Mouse (Mus musculus) neural tube, embryonic 13.5 days (tissue): ENCODE results near the gene Sox21. TPM values are rescaled to one million over a fixed set of nuclear protein-coding genes. Genes with fewer than 3 reads are reported as not detected.

Experiments used
- ATAC-seq: fragments of 200-750 bp; cut with Nextera tagmentation; 2 replicates; pipeline ENCODE4 v1.8.0; 2017; ENCODE audit warnings: low read depth, mild to moderate bottlenecking, moderate TSS enrichment, moderate library complexity
- H3K27ac ChIP-seq: fragments of 300-500 bp; sonication (generic); replicated peaks from 2 replicates; pipeline ENCODE4 v1.5.1; 2015; ENCODE audit warnings: moderate library complexity, mild to moderate bottlenecking, inconsistent platforms
- H3K27me3 ChIP-seq: fragments of 300-500 bp; sonication (generic); 2 replicates; pipeline ENCODE4 v1.6.1; 2015; ENCODE audit warnings: mild to moderate bottlenecking, inconsistent platforms
- H3K36me3 ChIP-seq: fragments of 300-500 bp; sonication (generic); 2 replicates; pipeline ENCODE4 v1.6.1; 2015; ENCODE audit warnings: mild to moderate bottlenecking, inconsistent platforms
- H3K4me1 ChIP-seq: fragments of 300-500 bp; sonication (generic); replicated peaks from 2 replicates; pipeline ENCODE4 v1.6.1; 2015; ENCODE audit warnings: inconsistent platforms
- H3K4me2 ChIP-seq: fragments of 300-500 bp; sonication (generic); 2 replicates; pipeline ENCODE4 v1.6.1; 2015; ENCODE audit warnings: inconsistent platforms, mild to moderate bottlenecking, moderate library complexity
- H3K4me3 ChIP-seq: fragments of 300-500 bp; sonication (generic); 2 replicates; pipeline ENCODE4 v1.5.1; 2015; ENCODE audit warnings: mild to moderate bottlenecking, inconsistent platforms
- H3K9ac ChIP-seq: fragments of 300-500 bp; sonication (generic); 2 replicates; pipeline ENCODE4 v1.6.1; 2015; ENCODE audit warnings: moderate library complexity, mild to moderate bottlenecking, inconsistent platforms
- H3K9me3 ChIP-seq: fragments of 300-500 bp; sonication (generic); 2 replicates; pipeline ENCODE4 v1.6.1; 2016; ENCODE audit warnings: inconsistent platforms
- WGBS: fragments of 180-500 bp; shearing (Covaris S2); methylation state at CpG from one replicate; pipeline ENCODE4 v1.1.7; 2015; 5-methylcytosine and 5-hydroxymethylcytosine counted together
- polyA plus RNA-seq: library from polyadenylated mRNA; unstranded; fragments of >200 nt; fragmentation: Nextera tagmentation; extraction: Ambion mirVana; gene quantifications from 2 replicates; pipeline ENCODE4 v1.2.1, GENCODE M21; 2015

The Sox21 gene
- polyA plus RNA-seq, 1 experiment from 2014 or later: 6.0 TPM

DNA sequence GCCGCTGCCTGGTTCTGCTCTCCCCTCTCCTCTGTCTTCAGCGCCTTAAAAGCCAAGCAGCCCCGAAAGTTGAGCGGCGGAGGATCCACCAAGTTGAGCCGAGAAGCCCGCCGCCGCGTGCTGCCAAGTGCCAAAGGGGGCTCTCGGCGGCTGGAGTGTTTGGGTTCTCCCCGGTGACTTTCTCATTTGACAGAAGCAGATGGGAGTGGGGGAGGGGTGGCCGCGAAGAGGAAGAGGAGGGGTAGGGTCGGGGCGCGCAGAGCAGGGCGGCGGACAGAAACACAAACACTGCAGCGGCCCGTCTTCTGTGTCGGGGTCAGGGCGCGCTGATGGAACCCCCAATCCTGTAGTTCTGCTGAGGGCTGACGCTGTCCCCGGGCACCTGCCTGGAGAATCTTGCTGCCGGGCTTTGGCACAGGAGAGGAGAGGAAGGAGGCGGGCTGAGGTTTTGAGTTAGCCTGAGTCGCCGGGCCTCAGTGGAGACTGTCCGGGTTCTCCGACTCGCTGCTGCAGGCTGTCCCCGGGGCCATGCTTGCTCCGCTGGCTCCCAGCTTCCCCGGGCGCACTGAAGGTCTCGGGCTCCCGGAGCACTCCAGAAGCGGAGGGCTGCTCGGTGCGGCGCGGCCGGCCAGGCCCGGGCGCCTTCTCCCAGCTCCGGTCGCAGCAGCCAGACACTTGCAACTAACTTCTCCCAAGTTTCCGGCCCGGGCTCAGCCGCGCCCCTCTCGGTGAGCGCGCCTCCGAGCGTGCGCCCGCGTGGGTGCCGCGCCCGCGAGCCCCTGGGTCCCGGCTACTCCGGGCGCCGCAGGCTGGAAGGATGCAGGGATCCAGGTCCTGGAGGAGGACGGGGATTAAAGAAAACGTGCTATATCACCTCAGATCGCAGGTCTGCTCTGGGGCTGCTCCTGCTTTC lies 601 bp downstream of the Sox21 start:
- H3K4me3 ChIP-seq: peak overlapping the region; percentile 56
- peaks cover 87% of the 10 kb centered on the region for H3K27me3 ChIP-seq
- H3K4me1 ChIP-seq: peaks cover 44% of the 10 kb centered on the region
- no peaks in the 10 kb centered on the region for H3K9me3 ChIP-seq
- peak overlapping the region; percentile 80 for H3K9ac ChIP-seq
- no peaks in the 10 kb centered on the region for H3K36me3 ChIP-seq
- H3K4me2 ChIP-seq: peak overlapping the region; percentile 80
- under 1% methylated on average over 69 of the region's 73 CpGs for WGBS
- H3K27ac ChIP-seq: peak overlapping the region; percentile 87
- ATAC-seq: peak; percentile 66

DNA sequence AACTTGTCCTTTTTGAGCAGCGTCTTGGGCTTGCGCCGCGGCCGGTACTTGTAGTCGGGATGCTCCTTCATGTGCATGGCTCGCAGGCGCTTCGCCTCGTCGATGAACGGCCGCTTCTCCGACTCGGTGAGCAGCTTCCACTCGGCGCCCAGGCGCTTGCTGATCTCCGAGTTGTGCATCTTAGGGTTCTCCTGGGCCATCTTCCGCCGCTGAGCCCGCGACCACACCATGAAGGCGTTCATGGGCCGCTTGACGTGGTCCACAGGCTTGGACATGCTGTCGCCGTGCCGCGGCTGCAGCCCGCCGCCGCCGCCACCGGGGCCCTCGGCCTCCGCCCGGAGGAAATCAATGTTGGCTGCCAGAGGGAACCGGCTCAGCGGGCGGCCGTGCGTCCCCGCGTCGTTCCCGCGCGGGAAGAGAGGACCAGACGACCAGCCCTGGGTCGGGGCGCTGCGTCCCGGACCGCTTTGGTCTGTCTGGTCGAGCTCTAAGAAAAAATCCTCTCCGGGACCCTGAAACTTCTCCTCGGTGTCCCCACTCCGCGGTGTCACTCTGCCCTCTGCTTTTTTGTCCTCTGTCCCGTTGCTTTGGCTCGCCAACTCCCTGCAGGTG lies 1.4 kb downstream of the Sox21 start:
- Histone ChIP-seq H3K27me3 (peaks cover 86% of the 10 kb centered on the region), H3K4me2 (peak overlapping the region; percentile 80), H3K4me1 (peaks cover 50% of the 10 kb centered on the region), H3K9ac (peak overlapping the region; percentile 80), H3K27ac (peak overlapping the region; percentile 87), H3K4me3 (peak overlapping the region; percentile 56), H3K9me3 (no peaks in the 10 kb centered on the region), H3K36me3 (no peaks in the 10 kb centered on the region)
- under 1% methylated on average over 62 of the region's 62 CpGs for WGBS
- no peak for ATAC-seq

DNA sequence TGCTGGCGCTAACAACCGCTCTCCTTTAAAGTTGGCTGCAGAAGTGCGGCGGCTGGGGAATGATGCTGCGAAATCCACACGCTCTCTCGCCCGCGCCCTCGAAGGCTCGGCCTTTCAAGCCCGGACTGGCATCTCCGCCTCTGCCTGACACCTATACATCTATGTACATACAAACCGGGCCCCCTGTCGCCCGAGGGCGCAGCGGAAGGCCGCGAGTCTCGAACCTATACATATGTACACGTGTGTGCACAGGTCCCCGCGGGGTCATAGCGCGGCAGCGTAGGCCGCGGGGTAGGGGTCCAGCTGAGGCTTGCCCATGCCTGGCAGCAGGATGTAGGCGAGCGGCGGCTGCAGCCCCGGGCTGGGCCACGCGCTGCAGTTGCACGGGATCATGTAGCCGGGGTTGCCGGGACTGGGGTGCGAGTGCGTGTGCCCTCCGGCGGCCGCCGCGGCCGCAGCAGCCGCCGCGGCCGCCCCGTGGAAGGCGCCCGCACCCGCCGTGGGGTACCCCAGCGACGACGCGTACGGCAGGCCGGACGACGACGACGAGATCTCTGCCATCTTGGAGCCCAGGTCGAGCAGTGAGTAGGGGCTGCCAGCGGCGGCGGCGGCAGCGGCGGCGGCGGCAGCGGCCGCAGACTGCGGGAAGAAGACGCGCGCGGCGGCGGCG lies 2.2 kb downstream of the Sox21 start:
- H3K27ac ChIP-seq: peak overlapping the region; percentile 87
- ATAC-seq: no peak
- H3K4me1 ChIP-seq: peaks cover 57% of the 10 kb centered on the region
- H3K4me2 ChIP-seq: peak overlapping the region; percentile 80
- H3K36me3 ChIP-seq: no peaks in the 10 kb centered on the region
- H3K9ac ChIP-seq: peak overlapping the region; percentile 80
- H3K4me3 ChIP-seq: peak overlapping the region; percentile 56
- H3K27me3 ChIP-seq: peaks cover 86% of the 10 kb centered on the region
- WGBS: under 1% methylated on average over 39 of the region's 84 CpGs
- no peaks in the 10 kb centered on the region for H3K9me3 ChIP-seq

DNA sequence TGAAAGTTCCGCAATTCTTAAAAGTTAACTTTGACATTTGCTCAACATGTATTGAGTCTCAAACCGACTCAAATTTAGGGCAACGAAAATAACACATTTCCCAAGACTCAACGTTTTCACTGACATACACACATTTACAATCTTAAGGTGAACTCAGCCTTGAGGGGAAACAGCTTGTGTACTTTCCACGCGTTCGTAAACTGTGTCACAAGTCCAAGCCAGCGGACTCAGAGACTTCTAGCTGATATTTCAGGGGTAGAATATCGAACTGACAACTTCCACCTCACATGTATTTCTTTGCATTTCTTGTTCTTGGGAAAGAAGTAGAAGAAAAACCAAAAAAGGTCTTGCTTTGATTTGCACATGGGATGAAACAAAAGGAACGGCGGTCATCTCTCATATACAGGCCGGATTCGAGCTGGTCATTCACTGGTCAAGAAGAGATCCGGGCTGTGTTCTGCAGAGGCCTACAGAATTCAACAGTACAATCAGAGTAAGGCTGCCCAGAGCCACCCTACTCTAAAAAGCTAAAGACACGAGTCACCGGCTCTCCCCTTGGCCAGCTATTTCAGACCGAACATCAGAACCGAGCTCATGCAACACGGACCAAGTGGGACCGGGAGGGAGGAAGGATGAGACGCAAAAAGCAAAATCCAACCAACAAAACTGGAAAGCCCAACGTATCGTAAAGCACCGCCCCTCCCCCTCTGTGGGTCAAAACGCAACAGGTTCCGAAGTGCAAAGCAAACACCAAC lies 2.9 kb downstream of the Sox21 start:
- Histone ChIP-seq H3K9ac (peak overlapping the region; percentile 80), H3K4me3 (peak overlapping the region; percentile 56), H3K9me3 (no peaks in the 10 kb centered on the region), H3K4me2 (peak overlapping the region; percentile 80), H3K27me3 (peaks cover 86% of the 10 kb centered on the region), H3K36me3 (no peaks in the 10 kb centered on the region), H3K4me1 (peaks cover 62% of the 10 kb centered on the region), H3K27ac (peak overlapping the region; percentile 87)
- no peak for ATAC-seq
- WGBS: 2% methylated on average over 26 of the region's 26 CpGs

DNA sequence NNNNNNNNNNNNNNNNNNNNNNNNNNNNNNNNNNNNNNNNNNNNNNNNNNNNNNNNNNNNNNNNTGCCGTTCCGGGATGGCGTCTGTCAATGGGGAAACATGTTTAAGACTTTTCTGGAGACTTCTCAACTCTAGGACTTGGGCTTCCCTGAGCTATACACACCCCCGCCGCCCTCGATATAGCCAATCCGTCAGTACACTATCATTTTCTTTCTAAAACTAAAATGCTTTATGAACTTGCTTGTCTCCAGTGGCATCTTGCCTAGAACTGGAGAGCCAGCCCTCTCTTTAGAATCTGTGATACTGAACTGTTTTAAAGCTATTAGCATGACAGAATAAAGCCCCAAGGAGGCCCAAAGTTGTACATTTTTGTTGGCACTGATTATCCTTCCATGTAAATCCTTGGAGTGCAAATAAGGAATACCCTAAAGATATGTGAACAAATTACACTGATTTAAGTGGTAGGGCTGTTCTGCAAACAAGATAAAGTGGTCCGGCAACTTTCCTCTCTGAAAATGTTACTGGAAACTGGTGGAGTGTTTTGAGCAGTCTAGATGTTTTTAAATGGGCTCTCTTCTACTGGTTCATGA lies 4.4 kb downstream of the Sox21 start:
- Histone ChIP-seq H3K4me2 (peak overlapping the region; percentile 50), H3K27me3 (peaks cover 90% of the 10 kb centered on the region), H3K4me1 (peaks cover 77% of the 10 kb centered on the region), H3K9me3 (no peaks in the 10 kb centered on the region), H3K4me3 (peak overlapping the region; percentile 23), H3K9ac (no peak overlapping the region), H3K36me3 (no peaks in the 10 kb centered on the region), H3K27ac (peak overlapping the region; percentile 55)
- 1% methylated on average over 8 of the region's 8 CpGs for WGBS
- no peak for ATAC-seq

DNA sequence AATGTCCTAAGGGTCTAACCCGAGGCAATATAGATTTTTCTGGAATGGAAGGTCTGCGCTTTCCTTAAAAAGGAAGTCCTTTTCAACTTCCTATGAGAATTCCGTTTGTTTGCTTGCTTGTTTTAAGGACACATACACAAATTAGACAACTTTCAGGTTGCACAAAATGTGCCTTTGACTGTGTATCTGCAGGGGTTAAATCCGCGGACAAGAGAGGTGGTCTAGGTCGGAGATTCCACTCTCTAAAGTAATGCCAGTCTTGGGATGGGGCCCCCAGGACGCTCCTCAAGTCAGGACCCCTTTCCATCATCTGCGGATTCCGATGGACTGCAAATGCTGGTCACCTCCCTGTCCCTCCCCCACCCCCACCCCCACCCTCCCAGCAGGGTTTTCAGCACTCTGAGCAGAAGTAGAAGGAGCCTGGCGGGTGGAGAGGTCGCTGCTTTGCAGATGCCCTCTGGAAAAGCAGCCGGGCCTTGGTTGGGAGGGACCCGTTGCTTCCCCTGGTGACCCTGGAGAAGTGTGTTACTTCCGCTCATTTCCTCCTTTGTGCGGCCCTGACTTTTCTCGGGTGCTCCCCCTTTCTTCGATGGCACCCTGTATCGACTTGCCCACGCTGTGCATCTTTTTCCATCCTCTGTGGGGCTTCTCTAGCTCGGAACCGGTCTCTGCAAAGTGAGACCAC lies 10.2 kb downstream of the Sox21 start:
- peaks cover 63% of the 10 kb centered on the region for H3K4me1 ChIP-seq
- H3K9ac ChIP-seq: no peak overlapping the region
- ATAC-seq: no peak
- peaks cover 92% of the 10 kb centered on the region for H3K27me3 ChIP-seq
- H3K4me3 ChIP-seq: no peak overlapping the region
- H3K9me3 ChIP-seq: no peaks in the 10 kb centered on the region
- no peaks in the 10 kb centered on the region for H3K36me3 ChIP-seq
- WGBS: under 1% methylated on average over 21 of the region's 21 CpGs
- H3K27ac ChIP-seq: peak overlapping the region; percentile 7; the same call in 1 of the 2 replicates
- peak overlapping the region; percentile 40 for H3K4me2 ChIP-seq

DNA sequence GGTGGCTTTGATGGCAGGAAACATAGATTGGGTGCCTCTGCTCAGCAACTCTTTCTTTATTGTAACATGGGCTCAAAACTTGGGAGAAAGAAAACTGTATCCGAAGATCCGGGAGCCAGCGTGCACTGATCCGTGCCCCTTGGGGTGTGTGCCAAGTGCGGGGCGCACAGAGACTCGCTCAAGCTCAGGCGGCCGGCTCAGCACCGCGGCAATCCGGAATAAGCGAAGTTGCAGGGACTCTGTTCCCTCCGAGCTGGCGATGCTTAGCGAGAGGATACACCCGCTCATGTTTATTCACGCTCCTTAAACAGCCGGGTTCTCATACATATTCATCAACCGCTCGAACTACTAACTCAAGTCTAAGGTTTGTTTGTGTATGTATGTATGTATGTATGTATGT lies 10.9 kb downstream of the Sox21 start:
- Histone ChIP-seq H3K9me3 (no peaks in the 10 kb centered on the region; the same call in 1 of the 2 replicates), H3K4me3 (peak overlapping the region; percentile 6; the same call in 1 of the 2 replicates), H3K27ac (no peak overlapping the region), H3K4me1 (peaks cover 56% of the 10 kb centered on the region), H3K36me3 (no peaks in the 10 kb centered on the region), H3K4me2 (peak overlapping the region; percentile 40), H3K9ac (no peak overlapping the region), H3K27me3 (peaks cover 85% of the 10 kb centered on the region)
- under 1% methylated on average over 21 of the region's 21 CpGs for WGBS
- peak; percentile 38; the same call in 1 of the 2 replicates for ATAC-seq

DNA sequence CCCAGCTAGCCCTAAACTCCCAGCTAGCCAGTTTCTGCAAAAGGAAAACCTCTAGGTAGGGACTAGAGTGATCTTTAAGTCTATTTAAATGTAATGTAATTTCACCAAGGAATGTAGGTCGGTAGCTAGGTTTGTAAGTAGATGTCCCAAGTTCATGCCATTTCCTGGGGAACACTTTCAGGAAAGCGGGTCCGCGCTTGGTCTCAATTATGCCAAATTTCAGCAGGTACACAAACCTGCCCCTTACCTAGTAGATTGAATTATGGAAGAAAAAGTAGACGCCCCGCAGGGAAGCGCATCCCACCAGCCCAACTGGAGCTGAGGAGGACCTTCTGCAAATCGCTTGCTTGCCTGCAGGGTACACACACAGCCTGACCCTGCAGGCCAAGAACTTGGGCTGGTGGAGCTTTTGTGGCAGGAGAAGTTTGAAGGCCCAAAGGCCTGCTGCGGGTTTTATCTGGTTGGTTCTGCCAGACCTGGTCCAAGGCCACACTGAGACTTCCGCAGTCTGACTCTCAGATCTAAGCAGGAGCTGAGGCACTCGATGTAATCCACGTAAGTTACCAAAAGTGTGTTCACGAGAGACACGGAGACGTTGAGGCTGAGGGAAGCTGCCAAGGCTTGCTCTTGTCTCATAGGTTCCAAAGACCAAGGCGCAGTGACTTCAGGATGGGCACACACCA lies 11.6 kb downstream of the Sox21 start:
- WGBS: 24% methylated on average over 16 of the region's 16 CpGs
- H3K36me3 ChIP-seq: no peaks in the 10 kb centered on the region
- H3K27me3 ChIP-seq: peaks cover 82% of the 10 kb centered on the region
- H3K4me1 ChIP-seq: peaks cover 50% of the 10 kb centered on the region
- no peak overlapping the region for H3K9ac ChIP-seq
- H3K4me3 ChIP-seq: no peak overlapping the region
- H3K4me2 ChIP-seq: peak overlapping the region; percentile 40
- no peak for ATAC-seq
- H3K9me3 ChIP-seq: no peaks in the 10 kb centered on the region; the same call in 1 of the 2 replicates
- no peak overlapping the region for H3K27ac ChIP-seq

DNA sequence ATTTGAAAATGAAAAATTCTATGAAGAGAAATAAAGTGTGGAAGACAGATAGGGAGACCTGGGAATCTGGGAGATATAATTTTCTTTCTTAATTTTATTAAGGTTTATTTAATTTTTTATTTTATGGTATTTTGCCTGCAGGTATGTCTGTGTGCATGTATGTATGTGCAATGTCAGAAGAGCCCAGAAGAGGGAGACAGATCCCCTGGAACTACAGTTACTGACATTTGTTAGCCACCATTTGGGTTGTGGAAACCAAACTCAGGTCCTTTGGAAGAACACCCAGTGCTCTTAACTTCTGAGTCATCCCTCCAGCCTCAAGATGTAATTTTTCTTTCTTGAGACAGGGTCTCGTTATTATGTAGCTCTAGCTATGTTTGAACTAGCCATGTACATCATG lies 15.9 kb downstream of the Sox21 start:
- peaks cover 56% of the 10 kb centered on the region for H3K27me3 ChIP-seq
- peaks cover 10% of the 10 kb centered on the region for H3K4me1 ChIP-seq
- H3K9me3 ChIP-seq: no peaks in the 10 kb centered on the region; the same call in 1 of the 2 replicates
- no peaks in the 10 kb centered on the region for H3K36me3 ChIP-seq
- H3K27ac ChIP-seq: no peak overlapping the region
- no peak overlapping the region for H3K4me3 ChIP-seq
- H3K9ac ChIP-seq: no peak overlapping the region
- 84% methylated on average over 1 of the region's 1 CpGs for WGBS
- H3K4me2 ChIP-seq: no peak overlapping the region
- ATAC-seq: no peak

DNA sequence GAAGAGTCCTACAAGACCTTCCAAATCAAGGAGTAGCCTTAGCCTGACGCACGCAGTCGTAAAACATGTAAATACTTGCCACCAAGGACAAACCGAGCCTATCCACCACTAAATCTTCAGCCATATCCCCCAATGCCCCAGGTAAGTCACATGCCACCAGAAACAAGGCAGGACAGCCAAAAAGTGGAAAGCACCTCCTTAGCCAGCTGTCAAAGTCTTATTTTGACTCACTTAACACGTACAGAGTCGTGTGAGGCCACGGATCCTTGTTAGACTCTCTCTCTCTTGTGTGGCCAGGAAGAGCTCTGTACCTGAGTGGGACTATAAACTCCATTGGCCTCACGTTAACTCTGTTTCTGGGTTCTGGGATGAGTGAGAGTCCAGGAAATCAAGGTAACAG lies 20.0 kb downstream of the Sox21 start:
- ATAC-seq: no peak
- no peaks in the 10 kb centered on the region for H3K36me3 ChIP-seq
- peaks cover 27% of the 10 kb centered on the region; the same call in 1 of the 2 replicates for H3K27me3 ChIP-seq
- no peak overlapping the region for H3K4me2 ChIP-seq
- no peak overlapping the region for H3K27ac ChIP-seq
- no peak overlapping the region for H3K9ac ChIP-seq
- no peak overlapping the region for H3K4me3 ChIP-seq
- 89% methylated on average over 8 of the region's 8 CpGs for WGBS
- H3K4me1 ChIP-seq: peaks cover 5% of the 10 kb centered on the region; the same call in 1 of the 2 replicates
- H3K9me3 ChIP-seq: no peaks in the 10 kb centered on the region; the same call in 1 of the 2 replicates
